25 mouse cellular contexts compared by ENCODE assay signal in genomic region chr10:45288351-45288750, GRCm38 (mm10). TPM values are rescaled to one million over a fixed set of nuclear protein-coding genes. Genes with fewer than 3 reads are reported as not detected.
DNase-seq lines count a peak whose midpoint lies in the region; ATAC-seq and TF ChIP-seq lines count a peak whose summit lies in the region.
"Had no signal": no experiment of that assay in that cellular context is flagged by ENCODE, and none has a peak within 500 bp of the region (broad histone marks: within the 10 kb centered on the region; RNA-seq: fewer than 3 reads in every experiment).

No protein-coding gene starts in this region.

- H3K9ac ChIP-seq in heart, embryonic 16.5 days (ENCODE audit: low read length), result peak overlapping the region; percentile 96
- no peak overlapping the region for H3K9ac ChIP-seq in ES-E14 (ENCODE audit: insufficient read depth, low read depth, low read length, poor library complexity, severe bottlenecking)
- peak overlapping the region; percentile 89 for H3K9ac ChIP-seq in heart, postnatal 0 days (replicated peaks; ENCODE audit: low read depth, low read length)
- H3K9ac ChIP-seq: liver, embryonic 15.5 days; lung, embryonic 15.5 days had no signal

- peaks cover 27% of the 10 kb centered on the region for H3K4me1 ChIP-seq in heart, embryonic 10.5 days
- H3K4me1 ChIP-seq in heart, embryonic 16.5 days (ENCODE audit: control insufficient read depth, insufficient read depth, low read length), result peaks cover 19% of the 10 kb centered on the region
- peaks cover 0 to 4% of the 10 kb centered on the region in 2 experiments; a peak in 3 of 4 replicates for H3K4me1 ChIP-seq in ES-E14 (ENCODE audit: control insufficient read depth in 2 of 2, insufficient read depth in 2 of 2, low read length in 2 of 2, poor library complexity in 1 of 2)
- H3K4me1 ChIP-seq in heart, postnatal 0 days (ENCODE audit: control insufficient read depth, insufficient read depth), result peaks cover 21% of the 10 kb centered on the region
- H3K4me1 ChIP-seq: liver, embryonic 15.5 days had no signal

- ATAC-seq in heart, embryonic 16.5 days (replicated peaks; ENCODE audit: extremely low read depth, insufficient read depth, low FRiP score), result no peak
- ATAC-seq in heart, postnatal 0 days (ENCODE audit: insufficient read depth, low read depth), result no peak

- H3K9me3 ChIP-seq in heart, embryonic 10.5 days, result no peaks in the 10 kb centered on the region
- H3K9me3 ChIP-seq in heart, embryonic 16.5 days (replicated peaks; ENCODE audit: control insufficient read depth, low read length), result no peaks in the 10 kb centered on the region
- no peaks in the 10 kb centered on the region for H3K9me3 ChIP-seq in ES-E14 (ENCODE audit: control insufficient read depth, insufficient read depth, low read depth, low read length)
- H3K9me3 ChIP-seq in heart, postnatal 0 days (replicated peaks; ENCODE audit: control insufficient read depth, low read length), result no peaks in the 10 kb centered on the region
- H3K9me3 ChIP-seq: embryonic facial prominence, embryonic 13.5 days; kidney, embryonic 15.5 days; liver, embryonic 15.5 days; lung, embryonic 15.5 days had no signal

- intact Hi-C loops in heart, postnatal 25 days (cut with DNase I), result loop anchor here (5.0 kb wide), 1 partner anchor 49 kb away; the partner anchor contains the start of gene Bves

- no peak for DNase-seq in heart, embryonic 10.5 days (ENCODE audit: low spot score)
- DNase-seq in heart, adult 9 months (ENCODE audit: low spot score in 2 of 2), result no peak
- no peak for DNase-seq in heart, postnatal 25 days (ENCODE audit: low spot score)
- DNase-seq in ES-E14 (ENCODE audit: low read depth, low spot score), result peak; percentile 30
- DNase-seq in heart, postnatal 0 days (ENCODE audit: low spot score), result no peak
- no peak for DNase-seq in layer of hippocampus, adult 8-10 months (ENCODE audit: low spot score in 2 of 2)
- DNase-seq in lung, postnatal 14 days, result no peak
- DNase-seq: adrenal gland, postnatal 14 days; cerebellum, adult 2 months; cerebellum, postnatal 25 days; kidney, adult 11 months; kidney, postnatal 36 days; liver; lung, postnatal 4 days; right cerebral cortex, postnatal 14 days; thymus, adult 2 months; thymus, postnatal 4 days had no signal

- in situ Hi-C loops in ES-E14 (cut with MboI; ENCODE audit: low sequenced_read_pairs in 2 of 2, unreplicated experiment in 2 of 2), result no loop called here

- H3K27me3 ChIP-seq in heart, embryonic 10.5 days (ENCODE audit: insufficient read depth, poor library complexity, severe bottlenecking), result peaks cover 16% of the 10 kb centered on the region
- H3K27me3 ChIP-seq in heart, embryonic 16.5 days (ENCODE audit: control insufficient read depth, insufficient read depth, low read length), result peaks cover 10% of the 10 kb centered on the region
- peaks cover 9% of the 10 kb centered on the region; the same call in 1 of the 2 replicates for H3K27me3 ChIP-seq in heart, postnatal 0 days (ENCODE audit: control insufficient read depth, insufficient read depth, low read length)

- peak overlapping the region; percentile 76 for H3K4me3 ChIP-seq in heart, embryonic 10.5 days
- peak overlapping the region; percentile 77 for H3K4me3 ChIP-seq in heart, embryonic 16.5 days (ENCODE audit: low read length)
- H3K4me3 ChIP-seq in ES-E14 (ENCODE audit: insufficient read depth in 1 of 2, low read depth in 1 of 2, low read length in 2 of 2, poor library complexity in 1 of 2, severe bottlenecking in 1 of 2), result no peak overlapping the region
- H3K4me3 ChIP-seq in heart, postnatal 0 days (ENCODE audit: low read depth, low read length), result peak overlapping the region; percentile 72

- WGBS in heart, embryonic 10.5 days, result 34% methylated on average over 7 of the region's 7 CpGs
- WGBS in heart, embryonic 16.5 days, result 35% methylated on average over 7 of the region's 7 CpGs
- 30% methylated on average over 7 of the region's 7 CpGs for WGBS in heart, postnatal 0 days

- H3K4me2 ChIP-seq in heart, embryonic 16.5 days (ENCODE audit: low read depth, low read length), result peak overlapping the region; percentile 84
- H3K4me2 ChIP-seq in heart, postnatal 0 days (ENCODE audit: low read depth, low read length), result peak overlapping the region; percentile 70

- TF ChIP-seq CTCF in heart, postnatal 0 days (IDR thresholded peaks at IDR 0.05; ENCODE audit: low read depth), result no peak

- peak overlapping the region; percentile 94; the same call in 1 of the 2 replicates for H3K27ac ChIP-seq in heart, embryonic 10.5 days
- peak overlapping the region; percentile 94 for H3K27ac ChIP-seq in heart, embryonic 16.5 days (ENCODE audit: low read length)
- H3K27ac ChIP-seq in ES-E14 (ENCODE audit: insufficient read depth, low read depth, low read length, poor library complexity, severe bottlenecking), result no peak overlapping the region
- peak overlapping the region; percentile 97 for H3K27ac ChIP-seq in heart, postnatal 0 days (ENCODE audit: low read depth)
- H3K27ac ChIP-seq: embryonic facial prominence, embryonic 13.5 days; kidney, embryonic 15.5 days; liver, embryonic 15.5 days; lung, embryonic 15.5 days; stomach, postnatal 0 days had no signal

- no peak for TF ChIP-seq EP300 in heart, postnatal 0 days (IDR thresholded peaks at IDR 0.05; ENCODE audit: low read depth)

- H3K36me3 ChIP-seq in heart, embryonic 10.5 days, result no peaks in the 10 kb centered on the region
- H3K36me3 ChIP-seq in heart, embryonic 16.5 days (ENCODE audit: control insufficient read depth, insufficient read depth), result no peaks in the 10 kb centered on the region
- no peaks in the 10 kb centered on the region for H3K36me3 ChIP-seq in ES-E14 (ENCODE audit: control insufficient read depth, insufficient read depth, low read length, poor library complexity, severe bottlenecking)
- no peaks in the 10 kb centered on the region for H3K36me3 ChIP-seq in heart, postnatal 0 days (replicated peaks; ENCODE audit: control insufficient read depth, insufficient read depth, low read length)
- H3K36me3 ChIP-seq: embryonic facial prominence, embryonic 13.5 days; kidney, embryonic 15.5 days; liver, embryonic 15.5 days; lung, embryonic 15.5 days had no signal

TF ChIP-seq in ES-E14, 5 proteins besides CTCF, POLR2A, EP300 and RAD21:
- no peak for TF ChIP-seq CHD2 (IDR thresholded peaks at IDR 0.05; ENCODE audit: low read depth, low read length)

RNA-seq across cellular contexts. Expression of gene Bves, which starts 47.2 kb away (rescaled TPM):
- 32.6 and 52.1 TPM in 2 replicates for polyA plus RNA-seq in heart, embryonic 10.5 days (2016; fragmentation: Nextera tagmentation; extraction: Ambion mirVana)
- polyA plus RNA-seq in heart, embryonic 16.5 days (2015; fragmentation: Nextera tagmentation; extraction: Ambion mirVana), result 116 and 122 TPM in 2 replicates
- total RNA-seq in heart, postnatal 25 days (2021), result 10 to 100 TPM; 42.2 to 43.8 TPM
- total RNA-seq in ES-E14 (2012; rRNA removed), result 0.58 and 0.85 TPM in 2 replicates
- 113 and 121 TPM in 2 replicates for total RNA-seq in heart, postnatal 0 days (2014; rRNA removed; ENCODE audit: low replicate concordance)
- polyA plus RNA-seq in heart, postnatal 0 days (2015; fragmentation: Nextera tagmentation; extraction: Ambion mirVana), result 85.0 and 90.0 TPM in 2 replicates
- total RNA-seq in layer of hippocampus, adult 8-10 months (2022), result 1 to 10 TPM; 2.9 to 4.4 (median 3.8) TPM
- total RNA-seq: granulocyte monocyte progenitor cell, adult 5-6 weeks; MEL had no signal

Comparison
In these comparisons a context has a peak if more than half of its experiments do, and no peak if none do; other contexts are left out.
1. H3K4me3 ChIP-seq: peak in heart, embryonic 10.5 days (single experiment), heart, embryonic 16.5 days (single experiment) and heart, postnatal 0 days (single experiment); none in ES-E14 (0 of 2).
2. RNA of gene Bves, which starts 47.2 kb away (total RNA-seq): 113 to 121 TPM in heart, postnatal 0 days and 42.2 to 43.8 TPM in heart, postnatal 25 days; 2.9 to 4.4 TPM in layer of hippocampus, adult 8-10 months and 0.58 to 0.85 TPM in ES-E14; every median in the first group is over 4 times any median in the second.